Mouse (Mus musculus) hindbrain, embryonic 11.5 days (tissue): ENCODE results near the gene Smad1. TPM values are rescaled to one million over a fixed set of nuclear protein-coding genes. Genes with fewer than 3 reads are reported as not detected.
"Not testable (repeated sequence)": the region's sequence is repeated elsewhere in the genome, so short reads cannot be mapped to it uniquely, and the experiment has no call there.

Experiments
- ATAC-seq: fragments of 200-750 bp; cut with Nextera tagmentation; 2 replicates; pipeline ENCODE4 v1.8.0; 2017; ENCODE audit warnings: mild to moderate bottlenecking, moderate TSS enrichment, moderate library complexity; ENCODE audit not compliant: low FRiP score
- DNase-seq: peaks from one replicate; pipeline ENCODE4 v3.0.0-alpha.2; 2015; ENCODE audit warnings: low spot score
- H3K27ac ChIP-seq: fragments of 300-500 bp; sonication (generic); 2 replicates; pipeline ENCODE4 v1.5.1; 2014; ENCODE audit warnings: mild to moderate bottlenecking, low read depth, low read length
- H3K27me3 ChIP-seq: fragments of 300-500 bp; sonication (generic); 2 replicates; pipeline ENCODE4 v1.6.1; 2014; ENCODE audit warnings: mild to moderate bottlenecking, low read length, moderate library complexity, mixed read lengths; ENCODE audit not compliant: control insufficient read depth, insufficient read depth
- H3K36me3 ChIP-seq: fragments of 300-500 bp; sonication (generic); 2 replicates; pipeline ENCODE4 v1.6.1; 2014; ENCODE audit warnings: mild to moderate bottlenecking, low read length, moderate library complexity, mixed read lengths; ENCODE audit not compliant: control insufficient read depth, insufficient read depth
- H3K4me1 ChIP-seq: fragments of 300-500 bp; sonication (generic); replicated peaks from 2 replicates; pipeline ENCODE4 v1.6.1; 2014; ENCODE audit warnings: low read length, mixed read lengths; ENCODE audit not compliant: control insufficient read depth, insufficient read depth
- H3K4me2 ChIP-seq: fragments of 300-500 bp; sonication (generic); replicated peaks from 2 replicates; pipeline ENCODE4 v1.6.1; 2014; ENCODE audit warnings: mild to moderate bottlenecking, low read depth, low read length
- H3K4me3 ChIP-seq: fragments of 300-500 bp; sonication (generic); 2 replicates; pipeline ENCODE4 v1.5.1; 2014; ENCODE audit warnings: low read depth, low read length
- H3K9ac ChIP-seq: fragments of 300-500 bp; sonication (generic); 2 replicates; pipeline ENCODE4 v1.6.1; 2014; ENCODE audit warnings: low read depth, low read length
- H3K9me3 ChIP-seq: fragments of 300-500 bp; sonication (generic); 2 replicates; pipeline ENCODE4 v1.6.1; 2016; ENCODE audit warnings: low read length; ENCODE audit not compliant: control insufficient read depth
- WGBS: fragments of 180-500 bp; shearing (Covaris S2); extraction: QIAGEN DNeasy Blood & Tissue Kit; methylation state at CpG from one replicate; pipeline ENCODE4 v1.1.7; 2014; 5-methylcytosine and 5-hydroxymethylcytosine counted together
- polyA plus RNA-seq: library from polyadenylated mRNA; unstranded; fragments of >200 nt; fragmentation: Nextera tagmentation; extraction: Ambion mirVana; gene quantifications from 2 replicates; pipeline ENCODE4 v1.2.1, GENCODE M21; 2014

Gene Smad1
- polyA plus RNA-seq, result 62.6 and 73.4 TPM in 2 replicates

GRCm38 (mm10) chr8:79398994-79399650 is at the start of gene Smad1:
Smad1 (minus strand) TSS chr8:79399518.
- no peaks in the 10 kb centered on the region for H3K27me3 ChIP-seq
- peak within 1 kb of the TSS; percentile 96 for H3K27ac ChIP-seq
- no peaks in the 10 kb centered on the region for H3K36me3 ChIP-seq
- ATAC-seq (peak; percentile 90), DNase-seq (peak; percentile 95)
- 0 out of 2 replicates have a peak, but pooled peaks cover 4% of the 10 kb centered on the region for H3K4me1 ChIP-seq
- WGBS, result under 1% methylated on average over 60 of the region's 80 CpGs
- H3K9ac ChIP-seq, result peak within 1 kb of the TSS; percentile 96
- H3K9me3 ChIP-seq, result no peaks in the 10 kb centered on the region
- peak within 1 kb of the TSS; percentile 71 for H3K4me2 ChIP-seq
- H3K4me3 ChIP-seq, result peak within 1 kb of the TSS; percentile 91

GRCm38 (mm10) chr8:79447260-79447853 is 48.0 kb upstream of the Smad1 start:
- WGBS, result 88% methylated on average over 10 of the region's 10 CpGs
- H3K4me2 ChIP-seq, result no peak overlapping the region
- no peak for DNase-seq

GRCm38 (mm10) chr8:79443460-79444098 is 44.3 kb upstream of the Smad1 start:
- H3K27ac ChIP-seq, result no peak overlapping the region
- H3K36me3 ChIP-seq, result no peaks in the 10 kb centered on the region
- H3K9me3 ChIP-seq, result no peaks in the 10 kb centered on the region
- H3K9ac ChIP-seq, result no peak overlapping the region
- 84% methylated on average over 14 of the region's 14 CpGs for WGBS
- no peaks in the 10 kb centered on the region for H3K27me3 ChIP-seq
- H3K4me3 ChIP-seq, result no peak overlapping the region
- H3K4me2 ChIP-seq, result no peak overlapping the region
- no peak for ATAC-seq
- H3K4me1 ChIP-seq, result no peaks in the 10 kb centered on the region
- DNase-seq, result no peak

More at GRCm38 (mm10) chr8:79447260-79447853, 48.0 kb upstream of the Smad1 start:
- H3K36me3 ChIP-seq, result no peaks in the 10 kb centered on the region
- H3K4me1 ChIP-seq, result no peaks in the 10 kb centered on the region
- H3K9ac ChIP-seq, result no peak overlapping the region
- H3K27ac ChIP-seq, result no peak overlapping the region
- no peaks in the 10 kb centered on the region for H3K27me3 ChIP-seq
- ATAC-seq, result no peak
- no peaks in the 10 kb centered on the region for H3K9me3 ChIP-seq
- H3K4me3 ChIP-seq, result no peak overlapping the region

GRCm38 (mm10) chr8:79433953-79434500 is 34.7 kb upstream of the Smad1 start:
- H3K4me2 ChIP-seq, result no peak overlapping the region
- ATAC-seq (no peak), DNase-seq (no peak)
- H3K4me1 ChIP-seq, result no peaks in the 10 kb centered on the region
- 58% methylated on average over 4 of the region's 4 CpGs for WGBS
- H3K36me3 ChIP-seq, result no peaks in the 10 kb centered on the region
- H3K4me3 ChIP-seq, result no peak overlapping the region
- no peak overlapping the region for H3K9ac ChIP-seq
- no peaks in the 10 kb centered on the region for H3K27me3 ChIP-seq
- no peaks in the 10 kb centered on the region for H3K9me3 ChIP-seq
- no peak overlapping the region for H3K27ac ChIP-seq

DNA sequence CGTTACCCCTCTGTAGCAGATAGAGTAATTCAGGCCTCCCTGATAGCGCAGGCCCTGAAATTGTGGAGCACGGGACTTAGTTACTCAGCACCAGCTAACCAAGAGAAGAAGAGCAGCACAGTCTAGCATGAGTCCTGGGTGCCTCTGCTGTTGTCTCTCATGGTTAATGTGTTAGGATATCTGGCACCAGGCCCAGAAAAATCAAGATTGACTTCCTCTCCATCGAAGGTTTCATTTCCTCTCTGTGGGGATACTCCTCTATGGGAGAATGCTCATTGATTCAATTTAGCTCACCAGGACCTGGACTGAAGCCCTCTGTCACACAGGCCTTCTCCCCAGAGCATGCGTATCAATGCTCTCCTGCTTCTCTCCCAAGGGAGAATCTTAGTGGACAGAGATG is 15.6 kb upstream of the Smad1 start:
- no peak overlapping the region for H3K4me3 ChIP-seq
- DNase-seq (no peak), ATAC-seq (no peak)

GRCm38 (mm10) chr8:79410501-79410900 is 11.2 kb upstream of the Smad1 start:
- Histone ChIP-seq H3K27ac (no peak overlapping the region), H3K27me3 (no peaks in the 10 kb centered on the region), H3K9me3 (no peaks in the 10 kb centered on the region), H3K4me2 (no peak overlapping the region), H3K9ac (no peak overlapping the region), H3K4me1 (no peaks in the 10 kb centered on the region), H3K4me3 (no peak overlapping the region), H3K36me3 (no peaks in the 10 kb centered on the region)
- WGBS, result 77% methylated on average over 1 of the region's 1 CpGs
- ATAC-seq, result no peak
- no peak for DNase-seq

More for the DNA sequence above, 15.6 kb upstream of the Smad1 start:
- no peaks in the 10 kb centered on the region for H3K27me3 ChIP-seq
- no peaks in the 10 kb centered on the region for H3K4me1 ChIP-seq
- no peak overlapping the region for H3K4me2 ChIP-seq
- no peaks in the 10 kb centered on the region for H3K9me3 ChIP-seq
- no peaks in the 10 kb centered on the region for H3K36me3 ChIP-seq
- 86% methylated on average over 5 of the region's 5 CpGs for WGBS
- no peak overlapping the region for H3K9ac ChIP-seq
- H3K27ac ChIP-seq, result no peak overlapping the region

- not testable (repeated sequence) for H3K4me1 ChIP-seq, ATAC-seq, H3K9me3 ChIP-seq, H3K4me3 ChIP-seq, H3K4me2 ChIP-seq, DNase-seq, H3K9ac ChIP-seq, H3K36me3 ChIP-seq, H3K27ac ChIP-seq, H3K27me3 ChIP-seq
- WGBS, result 64% methylated on average over 1 of the region's 1 CpGs
Measured at GRCm38 (mm10) chr8:79407356-79407755, 8.0 kb upstream of the Smad1 start.

DNA sequence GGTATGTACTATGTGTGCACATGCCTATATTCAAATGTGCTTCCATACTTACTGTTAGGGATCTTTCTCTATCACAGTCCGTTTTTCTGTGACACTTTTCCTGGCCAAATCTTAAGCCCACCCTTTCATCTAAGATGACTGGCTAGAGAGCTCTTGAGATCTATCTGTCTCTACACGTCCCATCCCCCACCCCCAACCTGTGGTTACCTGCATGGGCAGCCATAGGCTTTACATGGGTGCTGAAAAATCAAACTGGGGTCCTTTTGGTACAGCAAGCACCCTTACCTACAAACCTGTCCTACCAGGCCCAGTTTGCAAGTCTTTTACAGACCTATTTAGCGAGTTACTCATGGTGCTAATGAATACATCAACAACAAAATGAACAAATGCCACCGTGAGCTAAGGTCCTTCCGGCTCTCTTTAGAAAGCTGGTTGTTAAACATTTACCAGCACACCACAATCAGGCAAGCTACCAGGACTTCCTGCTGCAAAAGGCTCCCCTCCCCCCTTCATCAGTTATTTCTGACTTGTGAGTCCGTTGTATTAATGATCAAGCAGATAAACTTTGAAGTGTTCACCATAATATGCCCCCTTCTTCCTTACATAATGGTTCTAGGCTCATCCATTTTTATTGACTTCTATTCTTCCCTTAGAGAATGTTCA is 5.7 kb upstream of the Smad1 start:
- Histone ChIP-seq H3K4me2 (no peak overlapping the region), H3K9me3 (no peaks in the 10 kb centered on the region), H3K4me3 (no peak overlapping the region), H3K4me1 (no peaks in the 10 kb centered on the region), H3K27me3 (no peaks in the 10 kb centered on the region), H3K27ac (no peak overlapping the region), H3K9ac (no peak overlapping the region), H3K36me3 (no peaks in the 10 kb centered on the region)
- no peak for DNase-seq
- ATAC-seq, result no peak
- 53% methylated on average over 6 of the region's 6 CpGs for WGBS
